Mouse (Mus musculus) E14TG2a.4 (cell line): Measurements from ENCODE around the gene Rab24.

Experiments
- CTCF ChIP-seq: conservative IDR thresholded peaks from 2 replicates; pipeline ENCODE4 v1.5.1; 2014; ENCODE audit warnings: low read length
- POU5F1 ChIP-seq: IDR thresholded peaks from 2 replicates; pipeline ENCODE4 v1.6.1; 2014; ENCODE audit warnings: low read length, borderline replicate concordance

- TF ChIP-seq CTCF (no peak), POU5F1 (no peak)
Observed at GRCm38 (mm10) chr13:55337341-55337975, 15.7 kb upstream of the Rab24 start.
